Mouse (Mus musculus): ENCODE data around the gene Polr2a.
"Not testable (repeated sequence)": the region's sequence is repeated elsewhere in the genome, so short reads cannot be mapped to it uniquely, and the experiment has no call there.

Polr2a gene

DNA sequence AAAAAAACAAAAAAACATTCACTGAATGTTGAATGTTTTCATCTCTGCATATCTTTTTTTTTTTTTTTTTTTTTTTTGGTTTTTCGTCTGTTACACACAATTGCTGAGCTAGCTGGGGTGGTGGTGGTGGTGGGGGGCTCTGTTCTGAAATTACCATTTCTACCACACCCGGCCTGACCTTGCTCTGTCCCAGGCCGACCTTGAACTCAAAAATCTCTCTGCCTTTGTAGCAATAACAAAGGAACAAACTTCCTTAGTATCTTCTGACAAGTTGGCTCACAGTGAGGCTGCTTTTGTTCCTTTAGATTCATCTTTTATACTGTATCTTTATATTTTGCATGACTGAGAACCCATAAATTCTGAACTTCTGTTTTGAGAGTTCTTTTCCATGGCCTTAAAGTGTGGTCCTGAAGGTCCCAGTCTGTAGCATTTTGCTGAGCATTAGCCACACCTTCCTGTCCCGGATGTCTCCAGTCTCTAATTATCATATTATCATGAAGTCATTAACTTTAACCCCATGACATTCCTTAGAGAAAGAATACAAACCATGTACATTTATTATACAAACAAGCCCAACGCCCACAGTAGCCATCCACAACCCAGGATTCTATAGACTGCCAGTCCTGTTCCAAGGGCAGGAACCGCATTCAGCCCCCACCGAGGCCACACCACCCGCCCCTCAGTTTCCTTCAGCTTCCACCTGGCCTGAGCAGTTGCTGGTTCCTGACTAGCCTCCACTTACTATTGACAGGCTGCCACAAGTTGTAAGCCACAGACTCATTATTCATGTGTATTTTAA, 54.4 kb downstream of the Polr2a start:
- no peak for DNase-seq (ENCODE audit: low spot score)

- DNase-seq (ENCODE audit: low spot score) = not testable (repeated sequence)
Measured at GRCm38 (mm10) chr11:69703381-69703780, 55.1 kb downstream of the Polr2a start.

DNA sequence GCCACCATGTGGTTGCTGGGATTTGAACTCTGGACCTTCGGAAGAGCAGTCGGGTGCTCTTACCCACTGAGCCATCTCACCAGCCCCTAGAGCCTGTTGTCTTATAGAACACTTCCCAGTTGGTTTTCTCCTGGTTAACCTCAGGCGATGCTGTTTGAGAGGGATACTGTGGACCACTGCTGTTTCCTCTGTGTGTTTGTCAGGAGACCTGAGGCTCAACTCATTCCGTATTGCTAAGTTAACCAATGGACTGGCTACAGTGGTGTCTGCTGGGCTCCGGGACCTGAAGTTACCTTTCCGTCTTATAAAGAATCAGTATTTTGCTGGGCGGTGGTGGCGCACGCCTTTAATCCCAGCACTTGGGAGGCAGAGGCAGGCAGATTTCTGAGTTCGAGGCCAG, 55.6 kb downstream of the Polr2a start:
- DNase-seq (ENCODE audit: low spot score) = not testable (repeated sequence)

DNA sequence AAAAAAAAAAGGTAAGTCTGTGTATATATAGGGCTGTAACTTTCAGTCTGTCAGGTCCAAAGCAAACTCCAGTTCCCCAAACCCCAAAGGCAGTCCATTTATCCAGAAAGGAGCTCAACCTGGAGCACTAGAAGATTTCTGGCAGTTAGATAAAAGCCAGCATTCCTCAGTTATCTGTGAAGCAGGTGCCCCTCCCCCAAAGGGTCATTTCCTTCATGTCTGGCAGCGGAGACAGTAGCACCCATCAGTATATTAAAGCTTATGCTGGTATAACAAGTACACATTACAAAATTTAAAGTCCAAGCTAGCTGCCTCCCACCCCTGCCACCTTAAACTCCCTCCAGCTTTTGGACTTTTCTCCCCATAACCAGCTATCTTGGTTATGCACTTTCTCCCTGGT, 58.8 kb downstream of the Polr2a start:
- no peak for DNase-seq (ENCODE audit: low spot score)

DNA sequence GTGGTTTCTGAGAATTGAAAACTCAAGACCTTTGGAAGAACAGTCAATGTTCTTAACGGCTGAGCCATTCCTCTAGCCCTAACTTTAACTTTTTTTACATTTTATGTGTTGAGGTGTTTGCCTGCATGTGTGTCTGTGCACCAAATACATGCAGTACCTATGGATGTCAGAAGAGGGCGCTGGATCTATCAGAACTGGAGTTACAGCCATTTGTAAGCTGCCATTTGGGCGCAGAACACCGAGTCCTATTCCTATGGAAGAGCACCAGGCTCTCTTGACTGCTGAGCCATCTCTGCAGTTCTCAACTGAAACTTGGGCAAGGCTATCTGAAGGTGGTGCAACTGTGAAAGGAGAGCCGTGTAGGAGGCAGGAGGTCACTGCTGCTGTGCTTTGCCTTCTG, 59.9 kb downstream of the Polr2a start:
- DNase-seq (ENCODE audit: low spot score) = no peak

GRCm38 (mm10) chr11:69697396-69697795, 61.0 kb downstream of the Polr2a start:
- no peak for DNase-seq (ENCODE audit: low spot score)

- DNase-seq (ENCODE audit: low spot score) = peak; percentile 79
Measured at GRCm38 (mm10) chr11:69695361-69696181, 62.9 kb downstream of the Polr2a start, which contains the start of the genes Tnfsf12 and Tnfsfm13. Tnfsf12 (minus strand) TSS chr11:69695849. Tnfsfm13 (minus strand) TSS chr11:69696098.

GRCm38 (mm10) chr11:69695046-69695360, 63.4 kb downstream of the Polr2a start:
- DNase-seq (ENCODE audit: low spot score) = no peak

- DNase-seq (ENCODE audit: low spot score) = no peak
Measured at GRCm38 (mm10) chr11:69693421-69693965, 64.9 kb downstream of the Polr2a start.

DNA sequence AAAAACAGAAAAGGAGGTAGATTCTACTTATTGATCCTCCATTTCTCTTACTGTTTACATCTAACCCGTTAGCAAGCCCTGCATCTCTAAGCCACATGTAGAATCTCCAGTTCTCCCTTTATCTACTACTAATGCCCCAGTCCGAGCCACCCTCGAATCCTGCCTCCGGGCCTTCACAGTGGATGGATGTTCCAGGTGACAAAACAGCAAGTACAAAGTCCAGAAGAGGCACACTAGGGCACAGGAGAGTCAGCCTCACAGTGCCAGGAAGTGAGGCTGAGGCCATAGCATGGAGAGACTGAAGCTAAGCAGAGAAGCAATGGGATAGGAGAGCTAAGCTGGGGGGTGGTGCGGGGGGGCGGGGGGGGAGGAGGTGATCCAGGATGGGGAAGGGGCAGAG, 65.6 kb downstream of the Polr2a start:
- no peak for DNase-seq (ENCODE audit: low spot score)

DNA sequence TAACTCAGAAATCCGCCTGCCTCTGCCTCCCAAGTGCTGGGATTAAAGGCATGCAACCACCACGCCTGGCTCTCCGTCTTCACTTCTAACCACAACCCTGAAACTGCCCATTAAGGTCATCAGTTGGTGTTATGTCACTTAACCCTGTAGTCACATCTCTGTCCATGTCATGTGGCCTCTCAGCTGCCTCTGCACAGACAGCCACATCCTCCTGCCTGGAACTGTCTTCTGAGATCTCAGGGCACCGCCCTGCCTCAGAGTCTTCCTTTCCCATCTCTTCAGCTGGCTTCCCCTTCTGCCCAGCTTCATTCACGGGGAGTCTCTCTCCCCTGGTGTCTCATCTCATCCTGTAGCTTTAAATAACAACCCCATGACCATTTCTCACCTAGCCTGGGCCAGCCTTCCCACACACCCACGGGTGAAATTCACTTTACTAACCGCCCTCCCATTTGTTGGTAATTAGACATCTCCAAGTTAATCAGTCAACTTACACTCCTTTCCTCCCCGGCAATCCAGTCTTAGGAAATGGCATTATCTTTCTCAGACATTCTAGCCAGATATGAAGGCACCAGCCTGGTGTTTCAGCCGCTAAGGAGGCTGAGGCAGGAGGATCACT, 66.1 kb downstream of the Polr2a start:
- peak; percentile 39 for DNase-seq (ENCODE audit: low spot score)

GRCm38 (mm10) chr11:69689891-69690290, 68.5 kb downstream of the Polr2a start:
- DNase-seq (ENCODE audit: low spot score) = no peak

GRCm38 (mm10) chr11:69687061-69687460, 71.4 kb downstream of the Polr2a start:
- no peak for DNase-seq (ENCODE audit: low spot score)

DNA sequence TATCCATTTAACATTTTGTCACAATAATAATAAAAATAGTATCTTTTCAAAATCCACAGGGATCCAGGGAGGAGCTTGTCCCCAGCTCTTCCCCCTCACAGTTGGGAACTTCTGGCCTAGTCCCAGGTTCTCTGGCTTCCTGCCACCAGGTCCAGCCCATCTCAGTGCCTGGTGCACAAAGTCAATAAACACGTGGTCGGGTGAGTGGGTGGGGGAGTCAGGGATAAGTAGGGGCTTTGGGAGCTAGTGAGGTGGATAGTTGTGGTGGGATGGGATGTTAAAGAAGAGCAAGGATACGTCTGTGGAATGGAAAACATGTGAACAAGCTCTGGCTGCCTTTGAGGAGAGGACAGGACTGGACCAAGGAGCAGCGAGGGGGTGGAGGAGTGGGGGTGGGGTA, 72.1 kb downstream of the Polr2a start:
- DNase-seq (ENCODE audit: low spot score) = peak; percentile 84

- DNase-seq (ENCODE audit: low spot score) = peak; percentile 92
Measured at GRCm38 (mm10) chr11:69685526-69686148, 72.8 kb downstream of the Polr2a start, which contains the start of gene Tnfsf13. Tnfsf13 (minus strand) TSS chr11:69685784.

DNA sequence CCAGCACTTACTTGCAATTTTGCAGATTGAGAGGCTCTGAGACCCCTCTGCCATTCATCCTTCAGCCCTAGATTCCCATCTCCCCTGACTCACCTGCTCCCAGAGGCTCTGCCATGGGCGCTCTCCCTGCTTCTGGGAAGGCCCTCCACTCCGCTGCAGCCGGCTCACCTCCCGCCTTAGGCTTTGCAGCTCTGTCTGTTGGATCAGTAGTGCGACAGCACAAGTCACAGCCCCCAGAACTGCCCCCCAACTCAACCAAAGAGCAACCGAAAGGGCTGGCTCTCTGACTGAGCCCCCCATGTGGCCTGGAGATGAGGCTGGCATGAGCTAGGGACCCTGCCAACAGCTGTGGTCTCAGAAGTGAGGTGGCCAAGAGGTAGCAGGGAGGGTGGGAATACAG, 73.5 kb downstream of the Polr2a start:
- DNase-seq (ENCODE audit: low spot score) = no peak

DNA sequence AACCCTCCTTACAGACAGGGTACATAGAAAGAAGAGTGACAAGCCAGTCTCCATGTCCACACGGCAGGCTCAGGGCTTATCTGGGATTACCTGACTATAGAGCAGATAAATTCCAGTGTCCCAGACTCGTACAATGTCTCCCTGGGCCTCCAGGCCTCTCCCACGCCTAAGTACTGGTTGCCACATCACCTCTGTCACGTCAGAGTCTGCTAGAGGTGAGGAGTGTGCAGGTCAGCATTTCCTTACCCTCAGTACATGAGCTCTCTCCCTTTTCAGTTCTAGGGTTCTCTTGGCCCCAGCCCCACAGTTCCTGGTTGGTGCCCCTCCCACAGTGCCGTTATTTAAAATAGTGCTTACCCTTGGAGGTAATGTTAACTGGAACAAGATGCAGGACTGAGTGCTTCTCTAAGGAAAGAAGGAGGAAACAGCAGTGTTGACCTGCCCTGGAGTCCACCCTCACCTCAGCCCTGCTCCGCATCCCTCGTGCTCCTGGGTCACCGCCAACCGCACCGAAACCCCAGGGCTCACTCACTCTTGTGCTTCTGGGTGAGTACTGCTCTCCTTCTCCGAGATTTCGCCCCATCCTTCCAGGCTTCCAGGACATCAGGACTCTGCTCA, 74.2 kb downstream of the Polr2a start:
- DNase-seq (ENCODE audit: low spot score) = peak; percentile 74
